Mouse (Mus musculus) left cerebral cortex, adult 18-20 months (tissue): ENCODE measurements around the gene Mdh1. TPM values are rescaled to one million over a fixed set of nuclear protein-coding genes. Genes with fewer than 3 reads are reported as not detected.

ENCODE experiments used
- DNase-seq, 2 experiments: peaks; one replicate each; pipeline ENCODE4 v3.0.0; 2021 to 2022; ENCODE audit warnings: low spot score in 2 of 2, mixed read lengths in 1 of 2
- long read RNA-seq, 2 experiments: library from polyadenylated mRNA; stranded (forward); transcript quantifications; one replicate each; pipeline ENCODE4 v2.0.0; 2021
- total RNA-seq, 2 experiments: library from RNA; stranded (reverse); gene quantifications; 2 replicates each; pipeline ENCODE4 v1.2.3; 2021

Mdh1 gene
- total RNA-seq, result 100 to 1,000 TPM; 860 to 910 TPM
- long read RNA-seq, experiment 1, transcript Mdh1-201 (9 exons, 2,122 nt), result major isoform, 934 of 977 reads
- long read RNA-seq, experiment 1, partial matches to known transcripts, result 30 of 977 reads
- long read RNA-seq, experiment 1, other reads (novel, unspliced or antisense), result 13 of 977 reads
- long read RNA-seq, experiment 2, transcript Mdh1-201 (9 exons, 2,122 nt), result major isoform, 787 of 820 reads
- long read RNA-seq, experiment 2, partial matches to known transcripts, result 24 of 820 reads
- long read RNA-seq, experiment 2, other reads (novel, unspliced or antisense), result 9 of 820 reads

DNA sequence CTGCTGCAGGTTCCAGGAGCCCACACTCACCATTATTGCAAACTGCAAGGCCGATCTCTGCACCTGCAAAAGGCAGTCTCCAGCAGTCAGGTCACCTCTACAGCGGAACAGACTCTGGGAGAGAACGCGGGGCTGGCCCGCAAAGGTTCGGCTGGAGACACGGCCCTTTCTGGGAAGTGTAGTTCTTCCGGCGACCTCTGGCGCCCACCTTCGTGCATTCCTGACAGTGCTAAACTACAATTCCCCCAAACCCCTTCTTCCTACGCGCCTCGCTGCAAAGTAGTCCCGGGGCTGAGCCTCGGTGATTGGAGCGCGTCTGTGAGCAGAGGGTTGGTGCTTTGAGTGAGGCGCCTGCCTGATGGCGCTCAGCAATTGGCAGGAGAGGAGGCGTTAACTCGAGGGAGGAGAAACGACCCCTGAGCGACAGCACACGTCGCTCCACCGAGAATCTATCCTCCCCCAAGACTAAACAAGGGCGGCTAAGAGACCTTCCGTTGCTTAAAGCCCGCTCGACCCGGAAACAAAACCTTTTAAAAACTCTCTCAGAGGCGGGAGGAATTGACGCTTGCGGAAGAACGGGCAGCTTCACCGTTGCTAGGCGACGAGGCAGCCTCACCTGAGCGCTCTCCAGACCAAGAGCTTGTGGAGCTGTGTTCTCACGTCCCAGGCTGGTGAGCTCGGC, at the start of gene Mdh1, which contains the start of gene Wdpcp:
Gene Mdh1 (minus strand): TSS at position 668 of the 682 bp plus-strand sequence.
Gene Wdpcp (plus strand): TSS at position 536 of the 682 bp plus-strand sequence.
- DNase-seq, result peak; percentile 93 to 97

GRCm38 (mm10) chr11:21615915-21616314, 43.7 kb upstream of the Mdh1 start:
- no peak for DNase-seq

- DNase-seq, result no peak
Observed at GRCm38 (mm10) chr11:21602497-21602896, 30.3 kb upstream of the Mdh1 start.

DNA sequence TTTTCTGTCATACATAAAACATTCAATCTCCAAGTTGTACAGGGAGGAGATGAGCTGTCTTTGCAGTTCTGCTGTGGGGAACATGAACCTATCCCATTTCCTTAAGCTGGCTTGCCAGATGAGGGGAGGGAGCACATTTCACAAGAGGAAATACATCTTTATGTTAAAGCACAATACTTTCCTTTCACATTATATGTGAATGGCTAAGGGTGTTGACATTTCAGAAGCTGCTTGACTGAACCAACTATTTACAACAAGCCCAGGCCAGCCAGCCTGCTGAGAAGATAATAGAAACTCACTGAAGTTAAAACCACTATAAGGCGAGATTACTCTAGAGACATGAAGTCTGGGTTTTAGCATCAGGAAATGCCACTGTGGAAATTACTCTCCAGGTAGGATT, 11.1 kb upstream of the Mdh1 start:
- no peak for DNase-seq

DNA sequence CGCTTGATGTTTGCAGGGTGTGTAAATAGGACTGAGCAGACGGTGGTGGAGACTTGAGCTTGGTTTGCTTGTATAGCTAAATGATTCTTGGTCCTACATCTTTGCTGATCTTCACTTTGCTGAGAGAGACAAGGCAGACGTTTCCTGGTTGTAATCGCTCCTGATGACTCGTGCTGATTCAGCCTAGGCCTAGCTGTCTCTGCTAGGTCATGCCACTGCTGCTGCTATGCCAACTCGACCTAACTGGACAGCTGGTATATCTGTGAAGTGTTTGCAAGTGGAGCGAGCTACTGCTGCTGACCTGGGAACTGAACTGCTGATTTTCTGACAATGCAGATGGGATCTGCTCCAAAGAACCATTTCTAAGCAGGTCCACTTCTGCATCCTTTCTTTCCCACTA, 9.3 kb upstream of the Mdh1 start:
- no peak for DNase-seq

GRCm38 (mm10) chr11:21570973-21571372, 1.2 kb downstream of the Mdh1 start:
- DNase-seq, result peak; percentile 43 to 54

GRCm38 (mm10) chr11:21570109-21570474, 2.1 kb downstream of the Mdh1 start:
- DNase-seq, result no peak

GRCm38 (mm10) chr11:21569456-21570108, 2.6 kb downstream of the Mdh1 start:
- peak; percentile 39 to 51 for DNase-seq

DNA sequence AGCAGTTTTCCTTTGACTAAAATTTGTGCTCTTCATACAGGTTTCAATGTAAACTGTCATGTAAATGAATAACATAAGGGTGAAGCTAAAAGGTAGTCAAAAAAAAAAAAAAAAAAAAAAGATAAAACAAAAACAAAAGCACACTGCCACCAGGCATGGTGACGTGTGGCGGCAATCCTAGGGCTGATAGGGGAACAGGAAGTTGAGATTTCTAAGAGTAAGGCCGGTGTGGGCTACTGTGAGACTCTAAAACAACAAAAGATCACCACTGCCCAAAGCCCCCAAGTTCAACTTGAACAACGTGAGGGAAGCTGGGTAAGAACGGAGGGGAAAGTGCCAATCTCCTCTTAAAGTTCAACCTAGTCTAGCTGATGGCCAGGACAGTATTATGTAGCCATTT, 3.2 kb downstream of the Mdh1 start:
- no peak for DNase-seq

GRCm38 (mm10) chr11:21567733-21568132, 4.4 kb downstream of the Mdh1 start:
- DNase-seq, result no peak

DNA sequence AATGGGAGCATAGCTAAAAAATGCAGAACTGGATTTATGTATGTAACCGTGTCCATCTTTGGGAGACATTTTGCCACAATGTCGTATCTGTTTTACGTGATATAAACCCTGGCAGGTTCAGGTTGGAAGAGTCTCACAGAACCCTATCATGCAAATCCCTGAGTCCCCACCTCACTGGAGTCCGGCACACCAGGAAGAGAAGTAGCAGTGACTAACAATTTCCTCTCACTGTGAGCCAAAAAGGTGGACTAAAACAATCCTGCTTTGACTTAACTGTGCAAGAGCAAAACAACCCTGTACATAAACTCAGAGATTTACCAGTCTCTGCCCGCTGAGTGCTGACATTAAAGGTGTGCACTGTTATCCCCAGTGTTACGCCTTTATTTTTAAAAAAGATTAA, 5.2 kb downstream of the Mdh1 start:
- no peak for DNase-seq

DNA sequence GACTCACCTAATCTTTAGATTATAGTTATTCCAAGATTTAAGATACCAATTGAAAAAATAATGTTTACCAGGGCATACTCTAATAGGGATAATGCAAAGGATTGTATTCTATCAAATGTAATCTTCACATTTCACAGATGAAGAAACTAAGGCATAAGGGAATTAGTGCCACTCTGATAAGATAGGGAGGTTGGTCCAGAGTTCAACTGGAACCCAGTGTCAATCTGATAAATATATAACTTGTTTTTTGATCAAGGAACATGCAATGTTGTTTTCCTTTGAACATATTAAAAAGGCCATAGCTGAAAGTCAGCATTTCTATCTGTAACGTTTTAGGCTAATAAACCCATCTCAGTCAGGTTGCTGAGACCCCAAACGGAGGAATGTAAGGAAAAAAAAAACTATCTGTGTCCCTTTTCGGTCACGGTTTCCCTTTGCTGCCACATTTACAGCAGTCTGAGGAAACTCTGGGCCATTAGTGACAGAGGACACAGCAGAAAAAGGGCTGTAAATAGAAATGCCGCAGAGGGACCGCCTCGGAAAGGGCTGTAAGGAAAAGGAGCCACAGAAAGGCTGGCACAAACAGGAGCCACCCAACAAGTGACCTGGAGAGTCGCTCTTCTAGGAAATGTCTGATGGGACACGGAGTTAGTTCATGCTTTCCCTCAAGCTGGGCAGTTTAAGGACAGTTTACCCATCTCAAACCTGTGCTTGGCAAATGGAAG, 7.3 kb downstream of the Mdh1 start:
- no peak for DNase-seq

GRCm38 (mm10) chr11:21563617-21564325, 8.4 kb downstream of the Mdh1 start:
- DNase-seq, result no peak

- peak; percentile 24 to 40 for DNase-seq
Observed at GRCm38 (mm10) chr11:21561347-21561746, 10.8 kb downstream of the Mdh1 start.

GRCm38 (mm10) chr11:21559727-21560126, 12.4 kb downstream of the Mdh1 start:
- no peak for DNase-seq

GRCm38 (mm10) chr11:21552049-21552448, 20.1 kb downstream of the Mdh1 start:
- DNase-seq, result no peak

DNA sequence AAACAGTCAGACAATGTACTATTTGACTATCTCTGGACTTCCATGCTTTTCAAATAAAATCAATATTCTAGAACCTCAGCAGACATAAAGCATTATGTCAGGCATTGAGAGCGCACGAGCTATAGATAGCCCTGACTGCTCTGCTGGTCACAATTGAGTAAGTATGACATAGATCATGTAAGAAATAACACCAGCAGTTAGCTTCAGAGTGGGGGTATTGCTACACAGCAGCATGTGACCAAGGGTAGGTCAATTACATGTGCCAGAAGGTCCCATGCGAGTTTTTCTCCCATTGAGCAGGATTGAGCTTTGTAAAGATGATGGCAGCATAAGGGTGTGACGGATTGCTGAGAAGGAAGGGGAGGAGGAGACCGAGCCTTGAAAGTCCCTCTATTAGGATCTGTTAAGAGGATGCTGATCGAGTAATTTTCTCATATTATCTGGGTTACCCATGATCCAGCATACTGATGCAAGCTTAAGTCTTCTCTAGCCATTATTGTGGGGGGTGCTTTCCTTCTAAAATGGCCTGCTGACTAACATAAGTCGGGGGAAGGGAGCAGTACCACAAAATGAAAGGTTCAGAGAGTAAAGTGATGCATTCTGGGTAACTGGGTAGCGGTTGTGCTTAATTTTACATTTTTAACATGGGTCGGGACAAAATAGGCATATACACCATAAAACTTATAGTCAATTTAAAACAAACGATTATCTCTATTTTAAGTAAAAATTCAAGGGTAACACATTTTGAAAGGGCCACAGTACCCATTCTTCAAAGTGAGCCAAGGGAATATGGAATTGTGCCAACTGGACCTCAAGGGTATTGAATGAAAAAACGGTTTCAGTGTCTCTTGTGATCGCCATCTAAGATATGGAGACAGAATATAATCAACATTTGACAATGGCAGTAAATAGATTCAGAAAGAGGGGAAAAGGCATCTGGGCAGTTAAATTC, 21.7 kb downstream of the Mdh1 start:
- no peak for DNase-seq

DNA sequence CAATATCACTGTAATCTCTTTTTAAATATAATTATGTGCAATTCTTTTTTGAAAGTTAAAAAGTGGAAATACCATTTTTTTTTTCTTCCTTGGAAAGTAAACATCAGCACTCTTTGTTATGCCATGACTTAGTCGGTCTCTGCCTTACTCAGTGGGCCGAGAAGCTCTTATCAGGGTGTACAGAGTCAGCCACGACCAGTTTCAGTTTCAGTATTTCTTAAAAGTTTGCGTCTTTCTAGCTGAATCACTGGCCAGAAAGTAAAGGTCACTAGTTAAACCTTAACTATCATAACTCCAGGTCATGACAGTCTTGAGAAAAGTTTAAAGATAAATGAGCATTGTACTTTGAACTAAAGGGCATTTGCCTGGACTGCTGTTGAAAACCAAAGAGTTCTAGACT, 22.4 kb downstream of the Mdh1 start:
- DNase-seq, result no peak

DNA sequence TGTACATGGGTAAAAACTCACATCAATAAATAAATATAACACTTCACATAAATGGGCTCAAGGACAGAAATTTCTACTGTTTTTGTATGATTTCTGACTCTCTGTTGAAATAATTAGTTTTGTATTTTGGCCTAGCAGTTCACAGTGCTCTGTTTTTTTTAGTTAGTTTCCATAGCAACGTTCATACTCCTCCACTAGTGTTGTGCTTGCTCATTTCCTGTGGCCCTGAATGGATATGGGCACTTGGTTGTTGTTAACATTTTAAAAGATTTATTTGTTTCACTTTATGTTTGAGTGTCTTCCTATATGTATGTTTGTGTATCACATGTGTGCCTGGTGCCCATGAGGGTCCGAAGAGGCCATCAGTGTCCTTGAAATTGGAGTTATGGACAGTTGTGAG, 23.1 kb downstream of the Mdh1 start:
- no peak for DNase-seq

- DNase-seq, result no peak
Observed at GRCm38 (mm10) chr11:21547518-21547917, 24.6 kb downstream of the Mdh1 start.
